Mouse (Mus musculus) CH12.LX (cell line): ENCODE measurements at regions not wholly inside any gene's neighbourhood (a gene's known extent, or its start where the extent isn't known, plus 50 kb on each side); places are given as distances from the start of the nearest gene placed in this dataset.

ENCODE experiments used
- ETS1 ChIP-seq: conservative IDR thresholded peaks from 2 replicates; pipeline ENCODE4 v1.6.1; 2012; ENCODE audit warnings: low read depth, mild to moderate bottlenecking, inconsistent platforms, low read length, improper control_type of control experiment, moderate library complexity
- MAZ ChIP-seq: IDR thresholded peaks from 2 replicates; pipeline ENCODE4 v1.6.1; 2012; ENCODE audit warnings: low read depth, mild to moderate bottlenecking, inconsistent platforms, low read length, improper control_type of control experiment, moderate library complexity
- MYC ChIP-seq: IDR thresholded peaks from 2 replicates; pipeline ENCODE4 v1.6.1; 2011; ENCODE audit warnings: low read depth, mild to moderate bottlenecking, improper control_type of control experiment, low read length
- PAX5 ChIP-seq: IDR thresholded peaks from 2 replicates; pipeline ENCODE4 v1.6.1; 2012; ENCODE audit warnings: low read length, inconsistent platforms, mixed read lengths
- POLR2A ChIP-seq: IDR thresholded peaks from 2 replicates; pipeline ENCODE4 v1.6.1; 2011; ENCODE audit warnings: low read depth, mild to moderate bottlenecking, improper control_type of control experiment, low read length
- RAD21 ChIP-seq: IDR thresholded peaks from 2 replicates; pipeline ENCODE4 v1.6.1; 2011; ENCODE audit warnings: low read depth, mild to moderate bottlenecking, low read length, improper control_type of control experiment, moderate library complexity
- SMC3 ChIP-seq: IDR thresholded peaks from 2 replicates; pipeline ENCODE4 v1.6.1; 2011; ENCODE audit warnings: low read depth, low read length, improper control_type of control experiment

GRCm38 (mm10) chr2:70906216-70906615 is 80.7 kb upstream of the Tlk1 start:
- TF ChIP-seq RAD21 (no peak), SMC3 (no peak), MAZ (no peak), ETS1 (no peak), POLR2A (no peak), MYC (no peak), PAX5 (no peak)
